ENCODE assay signal across 7 mouse cellular contexts in genomic region chr15:98992086-98992912, GRCm38 (mm10). TPM values are rescaled to one million over a fixed set of nuclear protein-coding genes. Genes with fewer than 3 reads are reported as not detected.
DNase-seq lines count a peak whose midpoint lies in the region; ATAC-seq and TF ChIP-seq lines count a peak whose summit lies in the region.

No protein-coding gene starts in this region.

- intact Hi-C loops in left cerebral cortex, adult 2 months (cut with DNase I) = loop anchor here (2.0 to 5.0 kb wide), 2 partner anchors 21 to 120 kb away; partner anchors contain the start of gene Kmt2d

- TF ChIP-seq RAD21 in CH12.LX (IDR thresholded peaks at IDR 0.05; ENCODE audit: low read depth, low read length) = no peak

- WGBS in forebrain, embryonic 12.5 days = 23% methylated on average over 17 of the region's 17 CpGs
- 14% methylated on average over 17 of the region's 17 CpGs for WGBS in hindbrain, embryonic 14.5 days

- TF ChIP-seq EP300 in CH12.LX (IDR thresholded peaks at IDR 0.05; ENCODE audit: low read length) = peak; percentile 63; the same call in 1 of the 2 replicates

- peak overlapping the region; percentile 76 for H3K4me2 ChIP-seq in CH12.LX (ENCODE audit: insufficient read depth, low read depth, poor library complexity, severe bottlenecking)
- peak overlapping the region; percentile 72 for H3K4me2 ChIP-seq in forebrain, embryonic 12.5 days
- peak overlapping the region; percentile 91 for H3K4me2 ChIP-seq in hindbrain, embryonic 14.5 days (replicated peaks)

- no peaks in the 10 kb centered on the region for H3K27me3 ChIP-seq in CH12.LX (replicated peaks)
- no peaks in the 10 kb centered on the region for H3K27me3 ChIP-seq in forebrain, embryonic 12.5 days
- H3K27me3 ChIP-seq in hindbrain, embryonic 14.5 days (ENCODE audit: control insufficient read depth, insufficient read depth, low read length) = no peaks in the 10 kb centered on the region

- peak overlapping the region; percentile 94 for H3K27ac ChIP-seq in CH12.LX (ENCODE audit: insufficient read depth, low read depth)
- H3K27ac ChIP-seq in forebrain, embryonic 12.5 days = peak overlapping the region; percentile 95
- peak overlapping the region; percentile 94 for H3K27ac ChIP-seq in hindbrain, embryonic 14.5 days
- peak overlapping the region; percentile 95 for H3K27ac ChIP-seq in left cerebral cortex, adult 2 months

- H3K36me3 ChIP-seq in CH12.LX (replicated peaks in 1 of 2; ENCODE audit: control insufficient read depth in 1 of 2, insufficient read depth in 1 of 2, low read length in 1 of 2) = no peaks in the 10 kb centered on the region
- no peaks in the 10 kb centered on the region for H3K36me3 ChIP-seq in forebrain, embryonic 12.5 days (replicated peaks)
- H3K36me3 ChIP-seq in hindbrain, embryonic 14.5 days (replicated peaks; ENCODE audit: control insufficient read depth, insufficient read depth) = no peaks in the 10 kb centered on the region

- peak; percentile 42; the same call in 1 of the 2 replicates for ATAC-seq in forebrain, embryonic 12.5 days (ENCODE audit: low FRiP score)
- peak; percentile 85 for ATAC-seq in hindbrain, embryonic 14.5 days (ENCODE audit: low FRiP score)

- peak; percentile 64 for TF ChIP-seq POLR2A in CH12.LX (IDR thresholded peaks at IDR 0.05; ENCODE audit: low read depth, low read length)
- 0 out of 2 replicates have a peak, but pooled peaks have one; percentile 19 for TF ChIP-seq POLR2A in brain, embryonic 14.5 days (IDR thresholded peaks at IDR 0.05; ENCODE audit: borderline replicate concordance, extremely low read depth, insufficient read depth, insufficient read length, poor library complexity, severe bottlenecking)

- H3K9ac ChIP-seq in CH12.LX (ENCODE audit: insufficient read depth, low read depth) = peak overlapping the region; percentile 68
- peak overlapping the region; percentile 69 for H3K9ac ChIP-seq in forebrain, embryonic 12.5 days
- H3K9ac ChIP-seq in hindbrain, embryonic 14.5 days = peak overlapping the region; percentile 67

- peaks cover 8 to 52% of the 10 kb centered on the region in 2 experiments for H3K4me1 ChIP-seq in CH12.LX (ENCODE audit: control insufficient read depth in 1 of 2, insufficient read depth in 2 of 2)
- H3K4me1 ChIP-seq in forebrain, embryonic 12.5 days = peaks cover 61% of the 10 kb centered on the region
- peaks cover 62% of the 10 kb centered on the region for H3K4me1 ChIP-seq in hindbrain, embryonic 14.5 days (replicated peaks; ENCODE audit: control insufficient read depth, insufficient read depth, low read length)

- no peak for TF ChIP-seq CTCF in CH12.LX (conservative IDR thresholded peaks at IDR 0.05 in 1 of 2, IDR thresholded peaks at IDR 0.05 in 1 of 2; ENCODE audit: low read depth in 2 of 2, low read length in 2 of 2)
- no peak for TF ChIP-seq CTCF in brain, embryonic 14.5 days (IDR thresholded peaks at IDR 0.05; ENCODE audit: borderline replicate concordance, extremely low read depth, insufficient read depth, insufficient read length)
- no peak for TF ChIP-seq CTCF in left cerebral cortex, adult 2 months (IDR thresholded peaks at IDR 0.05)

- no peaks in the 10 kb centered on the region for H3K9me3 ChIP-seq in CH12.LX (replicated peaks; ENCODE audit: low read length)
- H3K9me3 ChIP-seq in forebrain, embryonic 12.5 days = no peaks in the 10 kb centered on the region
- no peaks in the 10 kb centered on the region for H3K9me3 ChIP-seq in hindbrain, embryonic 14.5 days (ENCODE audit: control insufficient read depth, low read length)

- in situ Hi-C loops in CH12.LX (cut with MboI; ENCODE audit: low pct_ligation_motif_present, low pct_unique_long_range_greater_than_20kb, low sequenced_read_pairs) = loop anchor here (5.0 to 10.0 kb wide), 2 partner anchors 57 to 105 kb away; partner anchors contain the start of gene Tuba1b

- peak; percentile 98 for DNase-seq in CH12.LX (ENCODE audit: extremely low read depth)
- DNase-seq in brain, embryonic 14.5 days (ENCODE audit: low read depth) = peak; percentile 97
- DNase-seq in hindbrain, embryonic 14.5 days (ENCODE audit: low spot score) = peak; percentile 79
- DNase-seq in left cerebral cortex, adult 2 months (ENCODE audit: extremely low spot score in 1 of 2, low spot score in 2 of 2) = peak; percentile 63 to 71
- DNase-seq in lung, postnatal 4 days = peak; percentile 54 to 66
- peak; percentile 72 to 84 for DNase-seq in right cerebral cortex, postnatal 36 days (ENCODE audit: low spot score in 2 of 2)

- dilution Hi-C loops in CH12.LX (cut with MboI; ENCODE audit: extremely low pct_ligation_motif_present, extremely low pct_unique_long_range_greater_than_20kb, low sequenced_read_pairs) = no loop called here

- peak overlapping the region; percentile 24 to 57 (median 50) for H3K4me3 ChIP-seq in CH12.LX (replicated peaks in 1 of 3; ENCODE audit: low read depth in 2 of 3, low read length in 2 of 3, poor library complexity in 1 of 3)
- H3K4me3 ChIP-seq in forebrain, embryonic 12.5 days (replicated peaks) = peak overlapping the region; percentile 40
- H3K4me3 ChIP-seq in hindbrain, embryonic 14.5 days (replicated peaks; ENCODE audit: low read length) = peak overlapping the region; percentile 38
- H3K4me3 ChIP-seq in left cerebral cortex, adult 2 months = peak overlapping the region; percentile 46

- no peaks in the 10 kb centered on the region for H3K79me2 ChIP-seq in CH12.LX (replicated peaks; ENCODE audit: control insufficient read depth, extremely low read depth, insufficient read depth, poor library complexity, severe bottlenecking)

TF ChIP-seq in CH12.LX, 34 proteins besides CTCF, POLR2A, EP300 and RAD21 (continues in another document):
- TF ChIP-seq ZKSCAN1 (IDR thresholded peaks at IDR 0.05; ENCODE audit: borderline replicate concordance, low read depth, low read length) (no peak), MXI1 (IDR thresholded peaks at IDR 0.05; ENCODE audit: low read depth, low read length) (peak; percentile 35; the same call in 1 of the 2 replicates), JUN (IDR thresholded peaks at IDR 0.05; ENCODE audit: insufficient read depth, low read depth, low read length) (0 out of 2 replicates have a peak, but pooled peaks have one; percentile 7), MAFK (IDR thresholded peaks at IDR 0.05; ENCODE audit: insufficient replicate concordance, low read length) (0 out of 2 replicates have a peak, but pooled peaks have one; percentile 12), POLR2AphosphoS2 (IDR thresholded peaks at IDR 0.05; ENCODE audit: low read depth, low read length) (no peak), SMC3 (IDR thresholded peaks at IDR 0.05; ENCODE audit: low read depth, low read length) (no peak), IRF4 (IDR thresholded peaks at IDR 0.05; ENCODE audit: low read depth, low read length) (peak; percentile 20; the same call in 1 of the 2 replicates), MEF2A (IDR thresholded peaks at IDR 0.05; ENCODE audit: borderline replicate concordance, low read depth, low read length) (peak; percentile 29; the same call in 1 of the 2 replicates), MAX (IDR thresholded peaks at IDR 0.05; ENCODE audit: low read length) (peak; percentile 90), USF2 (conservative IDR thresholded peaks at IDR 0.05; ENCODE audit: low read depth, low read length) (no peak), HCFC1 (IDR thresholded peaks at IDR 0.05; ENCODE audit: low read depth, low read length) (no peak; the same call in 1 of the 2 replicates), CHD1 (IDR thresholded peaks at IDR 0.05; ENCODE audit: low read depth, low read length) (0 out of 2 replicates have a peak, but pooled peaks have one; percentile 19), ETS1 (conservative IDR thresholded peaks at IDR 0.05; ENCODE audit: low read depth, low read length) (peak; percentile 66), KAT2A (IDR thresholded peaks at IDR 0.05; ENCODE audit: insufficient replicate concordance, low read length) (peak; percentile 62; the same call in 1 of the 2 replicates), PAX5 (IDR thresholded peaks at IDR 0.05; ENCODE audit: low read length) (no peak), UBTF (IDR thresholded peaks at IDR 0.05; ENCODE audit: low read depth, low read length) (peak; percentile 69; the same call in 1 of the 2 replicates)

RNA-seq across cellular contexts. Expression of gene Tuba1c, which starts 37.4 kb away (rescaled TPM):
- 178 and 229 TPM in 2 replicates for total RNA-seq in CH12.LX (2012; rRNA removed)
- 359 and 390 TPM in 2 replicates for total RNA-seq in CH12.LX (2014; rRNA removed)
- 183 and 220 TPM in 2 replicates for polyA plus RNA-seq in CH12.LX (2012; ENCODE audit: insufficient read length, low read depth)
- polyA plus RNA-seq in brain, embryonic 14.5 days (2012; rRNA removed) = 62.6 and 100 TPM in 2 replicates
- 107 and 111 TPM in 2 replicates for polyA plus RNA-seq in forebrain, embryonic 12.5 days (2016; fragmentation: Nextera tagmentation; extraction: Ambion mirVana)
- polyA plus RNA-seq in hindbrain, embryonic 14.5 days (2014; fragmentation: Nextera tagmentation; extraction: Ambion mirVana) = 21.7 and 24.2 TPM in 2 replicates
- 10 to 100 TPM; 56.1 to 61.4 TPM for total RNA-seq in left cerebral cortex, adult 2 months (2021)

RNA-seq across cellular contexts. Expression of gene Tuba1a, which starts 38.8 kb away (rescaled TPM):
- total RNA-seq in CH12.LX (2012; rRNA removed) = 153 and 181 TPM in 2 replicates
- total RNA-seq in CH12.LX (2014; rRNA removed) = 438 and 533 TPM in 2 replicates
- 254 and 283 TPM in 2 replicates for polyA plus RNA-seq in CH12.LX (2012; ENCODE audit: insufficient read length, low read depth)
- polyA plus RNA-seq in brain, embryonic 14.5 days (2012; rRNA removed) = 11,216 and 14,471 TPM in 2 replicates
- polyA plus RNA-seq in forebrain, embryonic 12.5 days (2016; fragmentation: Nextera tagmentation; extraction: Ambion mirVana) = 7,386 and 7,785 TPM in 2 replicates
- polyA plus RNA-seq in hindbrain, embryonic 14.5 days (2014; fragmentation: Nextera tagmentation; extraction: Ambion mirVana) = 14,408 and 15,410 TPM in 2 replicates
- 100 to 1,000 TPM; 817 to 827 TPM for total RNA-seq in left cerebral cortex, adult 2 months (2021)

RNA-seq across cellular contexts. Expression of gene Gm49450, which starts 38.9 kb away (rescaled TPM):
- total RNA-seq in CH12.LX (2012; rRNA removed) (0.38 TPM in 1 of 2 replicates, not detected in the other), CH12.LX (2014; rRNA removed) (0.81 and 4.7 TPM in 2 replicates)
- polyA plus RNA-seq in CH12.LX (2012; ENCODE audit: insufficient read length, low read depth) = 125 TPM in 1 of 2 replicates, not detected in the other
- polyA plus RNA-seq in brain, embryonic 14.5 days (2012; rRNA removed) = 136 and 183 TPM in 2 replicates
- polyA plus RNA-seq in forebrain, embryonic 12.5 days (2016; fragmentation: Nextera tagmentation; extraction: Ambion mirVana) = not detected in 2 replicates
- polyA plus RNA-seq in hindbrain, embryonic 14.5 days (2014; fragmentation: Nextera tagmentation; extraction: Ambion mirVana) = not detected in 2 replicates
- not detected for total RNA-seq in left cerebral cortex, adult 2 months (2021)

RNA-seq across cellular contexts. Expression of gene Tuba1b, which starts 57.9 kb away (rescaled TPM):
- 1,149 and 1,670 TPM in 2 replicates for total RNA-seq in CH12.LX (2012; rRNA removed)
- total RNA-seq in CH12.LX (2014; rRNA removed) = 2,803 and 2,960 TPM in 2 replicates
- polyA plus RNA-seq in CH12.LX (2012; ENCODE audit: insufficient read length, low read depth) = 2,789 and 2,851 TPM in 2 replicates
- 2,160 and 2,864 TPM in 2 replicates for polyA plus RNA-seq in brain, embryonic 14.5 days (2012; rRNA removed)
- polyA plus RNA-seq in forebrain, embryonic 12.5 days (2016; fragmentation: Nextera tagmentation; extraction: Ambion mirVana) = 1,790 and 1,867 TPM in 2 replicates
- polyA plus RNA-seq in hindbrain, embryonic 14.5 days (2014; fragmentation: Nextera tagmentation; extraction: Ambion mirVana) = 1,223 and 1,455 TPM in 2 replicates
- 100 to 1,000 TPM; 509 to 550 TPM for total RNA-seq in left cerebral cortex, adult 2 months (2021)

Comparison
In these comparisons a context has a peak if more than half of its experiments do, and no peak if none do; other contexts are left out.
1. Peak in every context shown above with its lines: DNase-seq, ATAC-seq, H3K4me3 ChIP-seq and H3K27ac ChIP-seq.
2. RNA of gene Tuba1a, which starts 38.8 kb away (polyA plus RNA-seq): 11,216 to 14,471 TPM in brain, embryonic 14.5 days, 14,408 to 15,410 TPM in hindbrain, embryonic 14.5 days and 7,386 to 7,785 TPM in forebrain, embryonic 12.5 days; 254 to 283 TPM in CH12.LX; every median in the first group is over 10 times any median in the second.